Mouse (Mus musculus) kidney, embryonic 14.5 days (tissue): ENCODE results near the gene Spata5. TPM values are rescaled to one million over a fixed set of nuclear protein-coding genes. Genes with fewer than 3 reads are reported as not detected.

Source experiments
- ATAC-seq: fragments of 200-750 bp; cut with Nextera tagmentation; 2 replicates; pipeline ENCODE4 v1.8.0; 2017; ENCODE audit warnings: moderate number of reproducible peaks, mild to moderate bottlenecking, moderate TSS enrichment, moderate library complexity; ENCODE audit not compliant: low FRiP score, low TSS enrichment
- H3K27ac ChIP-seq: fragments of 300-500 bp; sonication (generic); 2 replicates; pipeline ENCODE4 v1.5.1; 2014; ENCODE audit warnings: low read depth, mild to moderate bottlenecking, low read length, moderate library complexity, mixed read lengths
- H3K27me3 ChIP-seq: fragments of 300-500 bp; sonication (generic); 2 replicates; pipeline ENCODE4 v1.6.1; 2014; ENCODE audit warnings: mild to moderate bottlenecking, low read length; ENCODE audit not compliant: control insufficient read depth, insufficient read depth
- H3K36me3 ChIP-seq: fragments of 300-500 bp; sonication (generic); 2 replicates; pipeline ENCODE4 v1.6.1; 2014; ENCODE audit warnings: low read length, mixed read lengths; ENCODE audit not compliant: control insufficient read depth, insufficient read depth
- H3K4me1 ChIP-seq: fragments of 300-500 bp; sonication (generic); 2 replicates; pipeline ENCODE4 v1.6.1; 2014; ENCODE audit warnings: low read length, mixed read lengths; ENCODE audit not compliant: control insufficient read depth, insufficient read depth
- H3K4me2 ChIP-seq: fragments of 300-500 bp; sonication (generic); replicated peaks from 2 replicates; pipeline ENCODE4 v1.6.1; 2014; ENCODE audit warnings: low read depth, mild to moderate bottlenecking, low read length
- H3K4me3 ChIP-seq: fragments of 300-500 bp; sonication (generic); 2 replicates; pipeline ENCODE4 v1.5.1; 2014; ENCODE audit warnings: mild to moderate bottlenecking, low read length
- H3K9ac ChIP-seq: fragments of 300-500 bp; sonication (generic); 2 replicates; pipeline ENCODE4 v1.6.1; 2014; ENCODE audit warnings: low read depth, mild to moderate bottlenecking, low read length, moderate library complexity
- H3K9me3 ChIP-seq: fragments of 300-500 bp; sonication (generic); 2 replicates; pipeline ENCODE4 v1.6.1; 2016; ENCODE audit warnings: low read length; ENCODE audit not compliant: control insufficient read depth
- WGBS: fragments of 180-500 bp; shearing (Covaris S2); extraction: QIAGEN DNeasy Blood & Tissue Kit; methylation state at CpG from one replicate; pipeline ENCODE4 v1.1.7; 2014; 5-methylcytosine and 5-hydroxymethylcytosine counted together
- polyA plus RNA-seq: library from polyadenylated mRNA; unstranded; fragments of >200 nt; fragmentation: Nextera tagmentation; extraction: Ambion mirVana; gene quantifications from 2 replicates; pipeline ENCODE4 v1.2.1, GENCODE M21; 2014

Spata5 gene
- polyA plus RNA-seq, 1 experiment from 2014 or later: 45.3 TPM

DNA sequence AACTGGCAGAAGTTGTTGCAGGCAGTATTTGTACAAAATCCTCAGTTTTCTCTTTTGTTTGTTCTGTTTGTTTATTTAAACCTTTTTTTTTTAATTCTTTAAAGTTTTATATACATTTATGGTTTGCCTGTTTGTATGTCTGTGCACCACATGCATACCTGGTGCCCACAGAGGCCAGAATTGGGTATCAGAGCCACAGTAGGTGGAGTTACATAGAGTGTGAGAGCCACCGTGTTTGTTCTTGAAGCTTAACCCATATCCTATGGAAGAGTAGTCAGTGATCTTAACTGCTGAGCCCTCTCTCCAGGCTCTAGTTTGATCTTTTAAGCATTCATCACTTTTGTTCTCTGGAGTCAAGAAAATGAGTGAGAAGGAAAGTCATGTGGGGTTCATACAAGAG, 130.9 kb downstream of the Spata5 start:
- ATAC-seq: no peak
- Histone ChIP-seq H3K4me3 (no peak overlapping the region), H3K9me3 (no peaks in the 10 kb centered on the region), H3K4me2 (no peak overlapping the region), H3K27ac (no peak overlapping the region), H3K27me3 (no peaks in the 10 kb centered on the region), H3K36me3 (no peaks in the 10 kb centered on the region), H3K4me1 (no peaks in the 10 kb centered on the region), H3K9ac (no peak overlapping the region)
- WGBS: 56% methylated on average over 1 of the region's 1 CpGs

DNA sequence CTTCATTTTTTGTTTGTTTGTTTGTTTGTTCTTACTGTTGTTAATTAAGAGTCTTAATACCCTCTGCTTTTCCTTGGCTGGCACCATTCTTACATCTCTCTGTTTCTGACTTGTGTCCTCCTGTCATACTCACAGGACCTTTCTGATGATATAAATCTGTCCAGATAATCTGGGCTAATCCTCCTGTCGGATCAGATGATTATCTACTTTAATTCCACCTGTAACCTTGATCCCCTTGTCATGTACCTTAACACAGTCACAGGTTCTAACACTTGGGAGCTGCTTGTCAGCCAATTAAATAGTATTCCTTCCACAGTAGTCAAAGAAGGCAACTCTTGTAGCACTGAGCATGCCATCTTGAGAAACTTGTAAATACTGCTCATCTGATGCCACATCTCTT, 131.8 kb downstream of the Spata5 start:
- Histone ChIP-seq H3K9me3 (no peaks in the 10 kb centered on the region), H3K4me3 (no peak overlapping the region), H3K4me2 (no peak overlapping the region), H3K4me1 (peaks cover 3% of the 10 kb centered on the region; the same call in 1 of the 2 replicates), H3K27ac (no peak overlapping the region), H3K9ac (no peak overlapping the region), H3K27me3 (no peaks in the 10 kb centered on the region), H3K36me3 (no peaks in the 10 kb centered on the region)
- no peak for ATAC-seq
- WGBS: 86% methylated on average over 1 of the region's 1 CpGs

DNA sequence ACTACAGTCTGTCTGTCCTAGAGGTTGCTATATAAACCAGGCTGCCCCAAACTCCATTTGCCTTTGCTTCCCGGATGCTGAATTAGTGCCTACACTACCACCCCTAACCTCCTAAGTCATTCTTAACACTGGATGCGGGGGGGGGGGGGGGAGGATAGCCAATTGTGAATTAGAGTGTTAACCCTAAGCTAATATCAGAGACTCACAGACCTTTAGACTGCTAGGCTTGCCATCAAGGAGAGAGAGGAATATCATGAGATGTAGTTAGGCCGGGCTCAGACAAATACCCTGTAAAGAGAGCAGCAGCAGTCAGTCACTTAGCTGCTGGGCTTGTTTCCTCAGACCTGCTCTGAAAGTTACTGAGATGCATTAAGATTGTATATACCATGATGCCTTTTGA, 132.5 kb downstream of the Spata5 start:
- no peak for ATAC-seq
- Histone ChIP-seq H3K9ac (no peak overlapping the region), H3K27ac (no peak overlapping the region), H3K4me2 (no peak overlapping the region), H3K36me3 (no peaks in the 10 kb centered on the region), H3K4me1 (peaks cover 9% of the 10 kb centered on the region), H3K4me3 (no peak overlapping the region), H3K27me3 (no peaks in the 10 kb centered on the region), H3K9me3 (no peaks in the 10 kb centered on the region)
- 90% methylated on average over 2 of the region's 3 CpGs for WGBS

DNA sequence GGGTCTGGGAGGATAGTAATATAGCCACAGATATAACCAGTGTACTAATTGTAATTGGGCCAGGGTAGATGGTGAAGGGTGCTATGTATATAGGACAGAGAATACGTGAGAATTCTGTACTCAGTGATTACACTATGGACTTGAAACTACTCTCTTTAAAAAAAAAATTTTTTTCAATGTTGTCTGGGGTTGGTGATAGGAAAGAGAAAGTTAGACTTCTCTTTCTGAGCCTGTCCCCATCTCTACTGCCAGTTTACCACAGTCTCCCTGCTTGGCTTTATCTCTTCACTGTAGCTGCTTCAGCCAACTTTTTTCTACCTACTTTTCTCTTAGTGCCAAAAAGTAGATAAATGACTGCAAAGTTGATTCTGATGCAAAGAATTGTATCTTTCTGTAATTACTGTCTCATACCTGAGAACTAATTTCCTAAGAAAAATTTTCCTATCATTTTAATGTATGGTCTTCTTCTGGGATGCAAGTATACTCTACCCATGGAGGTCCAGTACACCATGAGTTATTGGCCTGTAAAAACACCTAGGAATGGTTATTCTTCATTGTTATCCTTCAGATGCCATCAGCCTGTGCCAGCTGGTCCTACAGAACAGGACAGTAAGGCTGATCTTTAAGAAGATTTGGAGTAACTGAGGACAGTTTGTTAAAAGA, 133.8 kb downstream of the Spata5 start:
- WGBS: 96% methylated on average over 1 of the region's 1 CpGs
- H3K9ac ChIP-seq: no peak overlapping the region
- ATAC-seq: no peak
- H3K27me3 ChIP-seq: no peaks in the 10 kb centered on the region
- no peaks in the 10 kb centered on the region for H3K9me3 ChIP-seq
- H3K4me2 ChIP-seq: no peak overlapping the region
- no peak overlapping the region for H3K4me3 ChIP-seq
- H3K27ac ChIP-seq: no peak overlapping the region
- peaks cover 11% of the 10 kb centered on the region for H3K4me1 ChIP-seq
- H3K36me3 ChIP-seq: no peaks in the 10 kb centered on the region

DNA sequence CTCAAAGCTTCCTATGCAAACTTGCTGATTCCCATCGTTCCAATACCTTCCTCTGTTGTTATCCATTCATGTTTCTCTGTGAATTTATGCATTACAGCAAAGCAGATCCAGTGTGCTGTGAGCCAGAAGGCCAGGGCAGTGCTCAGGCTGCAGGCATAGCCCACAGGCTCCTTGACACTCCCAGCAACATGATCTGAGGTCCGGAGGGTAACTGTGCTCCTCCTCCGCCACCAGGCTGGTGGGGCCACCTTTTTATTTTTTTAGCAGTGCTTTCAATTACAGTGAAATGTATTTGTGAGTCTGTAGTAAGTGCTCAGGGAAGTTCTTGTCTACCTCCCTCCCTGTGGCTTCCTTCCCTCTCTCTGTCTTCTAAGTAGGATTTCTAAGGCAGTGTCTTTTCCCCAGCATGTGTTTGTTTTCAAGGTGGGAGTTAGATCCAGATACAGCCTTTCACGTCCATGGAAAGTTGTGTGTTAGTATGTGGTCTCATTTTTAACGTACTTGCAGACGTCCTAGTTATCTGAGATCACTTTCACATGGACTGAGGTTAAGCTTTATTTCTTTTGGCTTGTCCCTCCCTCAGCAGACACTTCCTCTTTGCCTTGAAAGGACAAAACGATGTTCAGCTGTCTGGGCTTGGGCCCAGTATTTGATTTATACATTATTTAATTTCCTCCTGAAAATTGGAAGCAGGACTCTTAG, 136.9 kb downstream of the Spata5 start:
- H3K27me3 ChIP-seq: no peaks in the 10 kb centered on the region
- H3K36me3 ChIP-seq: no peaks in the 10 kb centered on the region
- no peak overlapping the region for H3K4me2 ChIP-seq
- peak; percentile 87 for ATAC-seq
- peaks cover 11% of the 10 kb centered on the region for H3K4me1 ChIP-seq
- no peak overlapping the region for H3K9ac ChIP-seq
- 18% methylated on average over 7 of the region's 7 CpGs for WGBS
- H3K9me3 ChIP-seq: no peaks in the 10 kb centered on the region
- no peak overlapping the region for H3K4me3 ChIP-seq
- peak overlapping the region; percentile 89 for H3K27ac ChIP-seq

DNA sequence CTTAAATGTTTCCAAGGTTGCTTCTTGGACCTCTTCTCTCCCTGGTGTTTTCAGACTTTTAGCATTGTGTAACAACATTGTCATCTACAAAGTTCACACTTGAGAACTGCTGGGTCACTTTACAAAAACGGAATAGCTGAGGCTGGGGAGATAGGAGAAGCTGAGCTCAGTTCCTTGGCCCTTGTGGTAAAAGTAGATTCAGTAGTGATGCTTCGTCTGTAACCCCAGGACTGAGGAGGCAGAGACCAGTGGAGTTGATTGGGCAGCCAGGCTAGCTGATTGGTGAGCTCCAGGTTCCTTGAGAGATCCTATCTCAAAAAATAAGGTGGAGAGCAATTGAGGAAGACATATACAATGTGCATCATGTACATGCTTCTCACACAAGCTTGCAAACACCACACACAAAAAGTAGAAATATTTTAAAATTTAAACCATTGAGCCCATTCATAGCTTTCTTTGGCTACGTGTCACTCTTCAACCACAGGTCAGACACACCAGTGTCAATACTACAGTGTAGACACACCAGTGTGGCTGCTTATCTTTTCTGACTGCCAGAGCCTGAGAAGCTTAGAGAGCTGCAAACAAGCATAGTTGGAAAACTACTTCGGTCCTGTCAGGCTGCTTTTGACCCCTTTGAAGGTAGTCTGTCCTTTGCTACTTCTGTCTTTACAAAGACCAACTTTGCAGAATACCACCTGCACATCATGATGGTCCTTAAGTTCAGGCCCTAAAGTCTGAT, 138.2 kb downstream of the Spata5 start:
- Histone ChIP-seq H3K4me3 (no peak overlapping the region), H3K27ac (peak overlapping the region; percentile 89; the same call in 1 of the 2 replicates), H3K9me3 (no peaks in the 10 kb centered on the region), H3K9ac (no peak overlapping the region), H3K36me3 (no peaks in the 10 kb centered on the region), H3K27me3 (no peaks in the 10 kb centered on the region), H3K4me2 (no peak overlapping the region), H3K4me1 (peaks cover 11% of the 10 kb centered on the region)
- WGBS: 86% methylated on average over 4 of the region's 4 CpGs
- no peak for ATAC-seq

DNA sequence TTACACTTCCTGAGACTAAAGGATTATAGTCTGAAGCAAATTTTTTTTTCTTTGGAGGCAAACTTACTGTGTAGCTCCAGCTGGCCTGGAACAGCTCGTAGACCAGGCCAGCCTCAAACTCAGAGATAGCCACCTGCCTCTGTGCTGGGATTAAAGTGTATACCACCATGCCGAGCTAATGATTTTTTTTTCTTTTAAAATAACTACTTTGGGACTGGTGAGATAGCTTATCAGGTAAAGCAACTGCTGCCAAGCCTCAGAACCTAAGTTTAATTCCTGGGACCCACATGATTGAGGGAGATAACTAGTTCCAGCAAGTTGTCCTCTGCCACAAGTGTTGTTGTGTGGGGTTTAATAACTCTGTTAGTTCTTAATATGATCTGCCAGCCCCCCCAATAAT, 139.6 kb downstream of the Spata5 start:
- WGBS: 84% methylated on average over 2 of the region's 2 CpGs
- Histone ChIP-seq H3K9ac (no peak overlapping the region), H3K4me2 (no peak overlapping the region), H3K36me3 (no peaks in the 10 kb centered on the region), H3K27ac (no peak overlapping the region), H3K9me3 (no peaks in the 10 kb centered on the region), H3K4me3 (no peak overlapping the region), H3K4me1 (peaks cover 11% of the 10 kb centered on the region), H3K27me3 (no peaks in the 10 kb centered on the region)
- ATAC-seq: no peak

DNA sequence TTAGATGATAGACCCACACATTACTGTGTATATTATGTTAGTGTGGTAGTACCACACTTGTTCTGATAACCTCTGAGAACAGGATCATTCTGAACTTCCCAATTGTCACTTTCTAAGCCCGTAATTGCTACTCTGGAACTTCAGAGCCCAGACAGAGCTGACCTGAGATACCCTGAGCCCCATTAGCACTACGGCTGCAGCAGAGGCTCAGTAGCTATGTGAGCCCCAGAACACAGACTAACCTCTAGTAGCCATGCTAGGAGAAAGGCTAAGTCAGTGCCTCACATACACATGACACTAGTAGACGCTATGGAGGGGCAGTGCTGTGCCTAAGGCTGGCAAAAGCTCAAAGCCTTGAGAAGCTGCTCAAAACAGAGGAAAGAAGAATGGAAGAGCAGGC, 141.8 kb downstream of the Spata5 start:
- H3K4me3 ChIP-seq: no peak overlapping the region
- no peak for ATAC-seq
- H3K9ac ChIP-seq: no peak overlapping the region
- no peaks in the 10 kb centered on the region for H3K27me3 ChIP-seq
- no peaks in the 10 kb centered on the region for H3K36me3 ChIP-seq
- no peaks in the 10 kb centered on the region for H3K9me3 ChIP-seq
- H3K27ac ChIP-seq: no peak overlapping the region
- no peak overlapping the region for H3K4me2 ChIP-seq
- H3K4me1 ChIP-seq: peaks cover 9% of the 10 kb centered on the region
- WGBS: 93% methylated on average over 3 of the region's 3 CpGs

DNA sequence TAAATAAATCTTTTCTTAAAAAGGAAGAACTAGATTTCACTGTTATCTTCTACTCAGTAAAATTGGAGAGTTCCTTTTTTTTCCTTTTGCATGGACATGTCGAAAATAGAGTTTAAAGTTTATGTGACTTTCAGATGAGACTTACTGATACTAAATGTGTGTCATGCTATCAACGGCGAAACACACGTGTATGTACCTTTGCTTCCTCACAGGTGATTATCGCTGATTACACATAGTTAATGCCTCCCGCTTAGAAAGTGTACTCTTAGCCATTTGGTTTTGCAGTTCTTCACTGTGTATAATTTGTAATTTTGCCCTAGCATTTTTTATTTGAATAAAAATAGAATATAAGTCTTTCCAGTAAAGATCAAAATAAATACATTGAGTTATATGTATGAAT, 146.4 kb downstream of the Spata5 start:
- WGBS: 93% methylated on average over 6 of the region's 6 CpGs
- H3K4me1 ChIP-seq: 0 out of 2 replicates have a peak, but pooled peaks cover 3% of the 10 kb centered on the region

More for the DNA sequence above, 146.4 kb downstream of the Spata5 start:
- Histone ChIP-seq H3K9me3 (no peaks in the 10 kb centered on the region), H3K4me3 (no peak overlapping the region), H3K27ac (no peak overlapping the region), H3K4me2 (no peak overlapping the region), H3K9ac (no peak overlapping the region), H3K27me3 (no peaks in the 10 kb centered on the region), H3K36me3 (no peaks in the 10 kb centered on the region)
- ATAC-seq: no peak
